Mouse (Mus musculus): Measurements from ENCODE around the gene Sfxn2. TPM values are rescaled to one million over a fixed set of nuclear protein-coding genes. Genes with fewer than 3 reads are reported as not detected.

The Sfxn2 gene
- polyA plus RNA-seq, 1 experiment from 2014 or later, result 24.9 TPM

DNA sequence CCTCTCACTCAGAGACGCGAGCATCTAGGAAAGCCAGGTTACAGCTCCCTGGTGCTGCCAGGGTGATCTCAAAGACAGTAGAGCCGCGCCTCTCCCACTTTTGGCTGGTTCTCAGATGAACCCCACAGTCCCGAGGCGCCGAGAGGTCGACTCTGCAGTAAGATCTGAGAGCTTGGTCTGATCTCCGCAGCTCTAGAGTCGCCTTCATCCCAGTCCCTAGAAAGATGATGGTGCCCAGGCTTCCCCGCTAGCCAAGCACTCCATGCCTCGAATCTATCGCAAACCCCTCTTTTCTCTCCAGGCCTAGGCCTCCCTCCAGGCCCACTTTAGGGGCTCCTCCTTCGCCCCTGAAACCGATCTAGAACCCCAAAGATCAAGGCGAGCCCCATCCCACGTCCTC lies 617 bp upstream of the Sfxn2 start:
- H3K4me3 ChIP-seq, result peak overlapping the region; percentile 83
- H3K27ac ChIP-seq, result peak overlapping the region; percentile 83
- peaks cover 23% of the 10 kb centered on the region for H3K4me1 ChIP-seq
- peaks cover 2% of the 10 kb centered on the region; the same call in 1 of the 2 replicates for H3K36me3 ChIP-seq
- ATAC-seq (ENCODE audit: insufficient number of reproducible peaks, insufficient read depth, low FRiP score, low TSS enrichment, low read depth), result no peak; the same call in 1 of the 2 replicates
- H3K4me2 ChIP-seq, result peak overlapping the region; percentile 79
- H3K9ac ChIP-seq, result peak overlapping the region; percentile 81
- no peaks in the 10 kb centered on the region for H3K9me3 ChIP-seq
- under 1% methylated on average over 17 of the region's 17 CpGs for WGBS
- no peaks in the 10 kb centered on the region for H3K27me3 ChIP-seq

GRCm38 (mm10) chr19:46573990-46574389 lies 825 bp downstream of the Sfxn2 start:
- 38% methylated on average over 6 of the region's 6 CpGs for WGBS
- H3K27me3 ChIP-seq, result no peaks in the 10 kb centered on the region
- no peaks in the 10 kb centered on the region for H3K9me3 ChIP-seq
- peaks cover 23% of the 10 kb centered on the region for H3K4me1 ChIP-seq
- H3K4me2 ChIP-seq, result peak overlapping the region; percentile 79
- peak overlapping the region; percentile 81 for H3K9ac ChIP-seq
- no peak for ATAC-seq (ENCODE audit: insufficient number of reproducible peaks, insufficient read depth, low FRiP score, low TSS enrichment, low read depth)
- no peak overlapping the region for H3K27ac ChIP-seq
- H3K4me3 ChIP-seq, result peak overlapping the region; percentile 83
- H3K36me3 ChIP-seq, result no peaks in the 10 kb centered on the region

DNA sequence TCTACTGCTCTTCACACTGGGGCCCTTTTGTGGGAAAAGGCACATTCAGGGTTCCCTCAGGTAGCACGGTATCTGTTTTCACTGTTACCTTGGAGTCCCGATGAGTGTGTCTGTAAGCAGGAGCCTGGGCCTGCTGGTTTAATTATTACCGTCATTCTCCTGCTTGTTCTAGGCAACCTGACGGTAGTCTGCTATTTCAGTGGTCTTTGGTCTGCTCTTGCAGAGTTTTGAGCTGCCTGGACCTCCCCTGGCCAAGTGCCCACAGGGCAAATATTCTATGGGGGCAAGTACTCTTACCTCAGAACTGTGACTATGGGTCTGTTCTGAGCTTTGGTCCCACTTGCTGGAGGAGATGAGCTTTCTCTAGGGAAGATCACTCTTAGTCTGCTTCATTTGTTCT lies 2.0 kb downstream of the Sfxn2 start:
- 53% methylated on average over 4 of the region's 4 CpGs for WGBS
- no peak overlapping the region for H3K4me2 ChIP-seq
- no peaks in the 10 kb centered on the region for H3K27me3 ChIP-seq
- no peaks in the 10 kb centered on the region for H3K36me3 ChIP-seq
- ATAC-seq (ENCODE audit: insufficient number of reproducible peaks, insufficient read depth, low FRiP score, low TSS enrichment, low read depth), result no peak
- H3K27ac ChIP-seq, result no peak overlapping the region
- H3K9me3 ChIP-seq, result no peaks in the 10 kb centered on the region
- H3K9ac ChIP-seq, result no peak overlapping the region
- peaks cover 23% of the 10 kb centered on the region for H3K4me1 ChIP-seq
- H3K4me3 ChIP-seq, result no peak overlapping the region

DNA sequence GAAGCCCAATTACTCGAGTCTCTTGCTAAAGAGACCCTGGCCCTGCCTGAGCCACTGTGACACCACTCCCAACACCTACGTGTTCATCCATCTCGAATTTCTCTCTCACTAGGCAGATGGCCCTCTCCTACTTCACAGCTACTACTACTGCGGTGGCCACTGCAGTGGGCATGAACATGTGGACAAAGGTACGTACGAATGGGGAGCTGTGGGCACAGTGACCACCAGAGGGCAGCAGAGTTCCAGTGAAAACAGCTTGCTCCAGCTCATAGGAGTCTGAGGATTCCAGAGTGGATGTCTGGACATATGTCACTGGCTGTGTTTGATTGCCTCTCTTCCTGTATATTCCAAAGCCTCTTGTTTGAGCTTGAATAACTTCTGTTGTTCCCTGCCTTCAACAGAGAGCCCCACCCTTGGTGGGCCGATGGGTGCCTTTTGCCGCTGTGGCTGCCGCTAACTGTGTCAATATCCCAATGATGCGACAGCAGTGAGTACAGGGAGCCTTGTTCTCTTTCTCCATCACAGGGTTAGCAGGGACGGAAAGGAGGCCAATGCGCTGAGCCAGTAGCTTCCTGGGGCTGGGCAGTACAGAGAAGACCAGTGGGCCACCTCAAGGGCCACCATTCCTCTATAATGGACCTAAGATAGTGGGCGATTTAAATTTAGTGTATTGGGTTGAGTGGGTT lies 14.8 kb downstream of the Sfxn2 start:
- H3K36me3 ChIP-seq, result peaks cover 74% of the 10 kb centered on the region
- H3K4me3 ChIP-seq, result no peak overlapping the region
- no peak for ATAC-seq (ENCODE audit: insufficient number of reproducible peaks, insufficient read depth, low FRiP score, low TSS enrichment, low read depth)
- no peak overlapping the region for H3K4me2 ChIP-seq
- H3K27me3 ChIP-seq, result no peaks in the 10 kb centered on the region
- H3K9me3 ChIP-seq, result no peaks in the 10 kb centered on the region
- 0 out of 2 replicates have a peak overlapping the region, but pooled peaks have one; percentile 2 for H3K9ac ChIP-seq
- 60% methylated on average over 13 of the region's 13 CpGs for WGBS
- no peak overlapping the region for H3K27ac ChIP-seq
- no peaks in the 10 kb centered on the region for H3K4me1 ChIP-seq

DNA sequence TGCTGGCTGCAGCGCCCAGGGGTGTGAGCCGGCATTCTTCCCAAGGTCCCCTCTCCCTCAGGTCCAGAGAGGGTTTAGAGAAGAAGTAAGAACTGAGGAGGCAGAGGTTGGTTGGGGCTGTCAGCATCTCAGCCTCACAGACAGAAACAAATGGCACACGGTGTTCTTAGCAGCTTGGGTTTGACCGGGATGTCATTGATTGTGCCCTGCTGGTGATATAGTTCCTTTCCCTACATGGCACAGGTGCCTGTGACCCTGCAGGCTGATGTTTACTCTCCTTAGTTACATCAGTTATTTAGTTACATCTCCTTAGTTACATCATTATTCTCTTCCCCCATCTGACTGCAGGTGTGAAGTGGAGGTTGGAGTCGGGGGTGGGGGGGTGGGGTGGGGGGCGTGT lies 18.4 kb downstream of the Sfxn2 start:
- H3K36me3 ChIP-seq, result peaks cover 91% of the 10 kb centered on the region

GRCm38 (mm10) chr19:46592751-46593439 lies 19.7 kb downstream of the Sfxn2 start:
- Histone ChIP-seq H3K9ac (no peak overlapping the region), H3K27ac (no peak overlapping the region), H3K36me3 (peaks cover 91% of the 10 kb centered on the region), H3K4me2 (no peak overlapping the region), H3K9me3 (no peaks in the 10 kb centered on the region), H3K4me1 (no peaks in the 10 kb centered on the region), H3K27me3 (no peaks in the 10 kb centered on the region), H3K4me3 (no peak overlapping the region)
- 91% methylated on average over 9 of the region's 9 CpGs for WGBS
- no peak for ATAC-seq (ENCODE audit: insufficient number of reproducible peaks, insufficient read depth, low FRiP score, low TSS enrichment, low read depth)

More for the DNA sequence above, 18.4 kb downstream of the Sfxn2 start:
- H3K9me3 ChIP-seq, result no peaks in the 10 kb centered on the region
- no peak overlapping the region for H3K9ac ChIP-seq
- no peak for ATAC-seq (ENCODE audit: insufficient number of reproducible peaks, insufficient read depth, low FRiP score, low TSS enrichment, low read depth)
- H3K27ac ChIP-seq, result no peak overlapping the region
- no peak overlapping the region for H3K4me3 ChIP-seq
- H3K4me1 ChIP-seq, result no peaks in the 10 kb centered on the region
- H3K4me2 ChIP-seq, result no peak overlapping the region
- H3K27me3 ChIP-seq, result no peaks in the 10 kb centered on the region
- WGBS, result 88% methylated on average over 6 of the region's 6 CpGs

DNA sequence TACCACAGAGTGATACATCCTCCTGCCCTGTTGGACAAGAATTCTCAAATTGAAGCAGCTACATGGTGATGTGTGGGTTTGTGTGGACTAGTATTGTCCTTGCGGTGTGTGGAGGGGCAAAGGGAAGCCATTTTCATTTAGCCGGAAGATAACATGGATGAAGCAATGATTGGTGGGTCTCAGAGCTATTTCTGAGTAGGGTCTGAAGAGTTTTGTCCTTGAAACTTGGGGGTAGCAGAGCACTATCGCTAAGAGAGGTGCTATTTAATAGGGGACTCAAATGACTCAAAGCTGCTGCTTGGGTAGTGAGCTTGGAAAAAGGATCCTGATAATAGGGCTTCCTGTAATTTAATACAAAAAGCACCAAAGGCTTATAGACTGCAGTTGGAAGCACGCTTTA lies 25.0 kb downstream of the Sfxn2 start:
- no peak for ATAC-seq (ENCODE audit: insufficient number of reproducible peaks, insufficient read depth, low FRiP score, low TSS enrichment, low read depth)
- Histone ChIP-seq H3K9me3 (no peaks in the 10 kb centered on the region), H3K4me2 (peak overlapping the region; percentile 90), H3K4me3 (peak overlapping the region; percentile 98), H3K36me3 (peaks cover 49% of the 10 kb centered on the region), H3K27me3 (no peaks in the 10 kb centered on the region), H3K9ac (no peak overlapping the region), H3K4me1 (peaks cover 17% of the 10 kb centered on the region), H3K27ac (peak overlapping the region; percentile 22; the same call in 1 of the 2 replicates)
- WGBS, result 72% methylated on average over 4 of the region's 4 CpGs

GRCm38 (mm10) chr19:46598720-46599252 lies 25.6 kb downstream of the Sfxn2 start, which contains the start of gene Wbp1l:
Gene Wbp1l, plus strand, starts transcription at chr19:46599084.
- H3K36me3 ChIP-seq, result peaks cover 48% of the 10 kb centered on the region
- under 1% methylated on average over 22 of the region's 22 CpGs for WGBS
- H3K27ac ChIP-seq, result peak within 1 kb of the TSS; percentile 76
- no peaks in the 10 kb centered on the region for H3K9me3 ChIP-seq
- H3K9ac ChIP-seq, result peak within 1 kb of the TSS; percentile 86
- H3K27me3 ChIP-seq, result no peaks in the 10 kb centered on the region
- peak within 1 kb of the TSS; percentile 90 for H3K4me2 ChIP-seq
- peak within 1 kb of the TSS; percentile 98 for H3K4me3 ChIP-seq
- peak; percentile 99 for ATAC-seq (ENCODE audit: insufficient number of reproducible peaks, insufficient read depth, low FRiP score, low TSS enrichment, low read depth)
- H3K4me1 ChIP-seq, result peaks cover 17% of the 10 kb centered on the region

DNA sequence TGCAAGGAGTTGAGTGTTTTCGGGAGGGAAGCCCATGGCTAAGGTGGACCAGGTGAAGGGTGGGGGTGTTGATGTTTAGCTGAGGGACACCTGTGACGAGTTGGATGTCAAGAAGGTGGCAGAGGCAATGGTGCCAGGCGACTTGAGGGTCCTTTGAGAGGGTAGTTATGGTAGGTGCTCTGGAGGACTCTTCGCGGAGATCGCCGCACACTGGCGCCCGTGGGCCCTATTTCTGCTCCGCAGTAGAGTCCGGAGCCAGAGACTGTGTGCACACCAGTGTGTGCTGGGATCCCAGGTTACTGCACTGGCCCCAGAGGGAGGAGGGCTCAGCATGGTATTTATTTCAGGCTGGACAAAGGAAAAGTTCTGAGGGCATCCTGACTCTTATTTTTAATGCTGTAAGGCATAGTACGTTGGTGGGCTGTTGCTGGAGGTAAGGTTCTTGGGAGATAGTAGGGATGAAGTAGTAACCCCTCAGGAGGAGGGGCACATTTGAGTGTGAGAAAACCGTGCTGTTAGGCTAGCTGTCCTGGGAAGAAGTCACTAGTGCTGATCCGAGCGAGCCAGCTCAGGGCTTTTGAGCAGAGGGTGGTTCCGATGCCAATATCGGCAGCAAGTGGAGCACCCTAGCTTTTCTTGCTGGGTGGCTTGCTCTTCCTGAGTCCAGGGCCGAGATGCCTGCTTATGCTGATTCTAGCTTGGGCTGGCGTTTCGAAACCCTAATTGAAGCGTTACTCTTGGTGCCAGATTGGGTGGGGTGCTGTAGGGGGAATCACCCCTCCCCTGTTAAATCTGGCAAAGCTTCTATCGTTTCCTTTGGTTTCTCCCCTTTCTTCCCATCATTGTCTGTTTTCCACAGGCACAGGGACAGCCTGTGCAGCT lies 26.5 kb downstream of the Sfxn2 start:
- H3K4me2 ChIP-seq, result peak overlapping the region; percentile 90
- no peaks in the 10 kb centered on the region for H3K27me3 ChIP-seq
- 0 out of 2 replicates have a peak, but pooled peaks have one; percentile 16 for ATAC-seq (ENCODE audit: insufficient number of reproducible peaks, insufficient read depth, low FRiP score, low TSS enrichment, low read depth)
- peaks cover 17% of the 10 kb centered on the region for H3K4me1 ChIP-seq
- peak overlapping the region; percentile 86 for H3K9ac ChIP-seq
- H3K36me3 ChIP-seq, result peaks cover 48% of the 10 kb centered on the region
- H3K9me3 ChIP-seq, result no peaks in the 10 kb centered on the region
- WGBS, result 17% methylated on average over 22 of the region's 22 CpGs
- H3K27ac ChIP-seq, result peak overlapping the region; percentile 76
- peak overlapping the region; percentile 98 for H3K4me3 ChIP-seq

GRCm38 (mm10) chr19:46600371-46600770 lies 27.2 kb downstream of the Sfxn2 start:
- H3K36me3 ChIP-seq, result peaks cover 44% of the 10 kb centered on the region
- peak overlapping the region; percentile 90 for H3K4me2 ChIP-seq
- H3K9me3 ChIP-seq, result no peaks in the 10 kb centered on the region
- ATAC-seq (ENCODE audit: insufficient number of reproducible peaks, insufficient read depth, low FRiP score, low TSS enrichment, low read depth), result no peak
- peak overlapping the region; percentile 86 for H3K9ac ChIP-seq
- no peak overlapping the region for H3K27ac ChIP-seq
- peak overlapping the region; percentile 98 for H3K4me3 ChIP-seq
- no peaks in the 10 kb centered on the region for H3K27me3 ChIP-seq
- H3K4me1 ChIP-seq, result peaks cover 17% of the 10 kb centered on the region
- WGBS, result 74% methylated on average over 4 of the region's 4 CpGs

- H3K9me3 ChIP-seq, result no peaks in the 10 kb centered on the region
- 86% methylated on average over 14 of the region's 14 CpGs for WGBS
- peaks cover 17% of the 10 kb centered on the region for H3K4me1 ChIP-seq
- H3K4me3 ChIP-seq, result no peak overlapping the region
- no peak overlapping the region for H3K4me2 ChIP-seq
- peaks cover 46% of the 10 kb centered on the region for H3K36me3 ChIP-seq
- no peak for ATAC-seq (ENCODE audit: insufficient number of reproducible peaks, insufficient read depth, low FRiP score, low TSS enrichment, low read depth)
- H3K27me3 ChIP-seq, result no peaks in the 10 kb centered on the region
- no peak overlapping the region for H3K9ac ChIP-seq
- H3K27ac ChIP-seq, result no peak overlapping the region
These were observed 28.3 kb downstream of the Sfxn2 start for GRCm38 (mm10) chr19:46601491-46601890.
